Mouse (Mus musculus) intestine, embryonic 16.5 days (tissue): ENCODE measurements around the gene Slco1c1. TPM values are rescaled to one million over a fixed set of nuclear protein-coding genes. Genes with fewer than 3 reads are reported as not detected.

Experiments
- ATAC-seq: fragments of 200-750 bp; cut with Nextera tagmentation; 2 replicates; pipeline ENCODE4 v1.8.0; 2017; ENCODE audit warnings: moderate TSS enrichment, moderate library complexity
- H3K27ac ChIP-seq: fragments of 300-500 bp; sonication (generic); 2 replicates; pipeline ENCODE4 v1.5.1; 2014; ENCODE audit warnings: mild to moderate bottlenecking, low read length
- H3K27me3 ChIP-seq: fragments of 300-500 bp; sonication (generic); replicated peaks from 2 replicates; pipeline ENCODE4 v1.6.1; 2014; ENCODE audit warnings: low read length, control low read depth, mixed read lengths; ENCODE audit not compliant: control insufficient read depth, insufficient read depth
- H3K36me3 ChIP-seq: fragments of 300-500 bp; sonication (generic); 2 replicates; pipeline ENCODE4 v1.6.1; 2014; ENCODE audit warnings: low read length, control low read depth; ENCODE audit not compliant: control insufficient read depth, insufficient read depth
- H3K4me1 ChIP-seq: fragments of 300-500 bp; sonication (generic); 2 replicates; pipeline ENCODE4 v1.6.1; 2014; ENCODE audit warnings: low read length, control low read depth, mixed read lengths; ENCODE audit not compliant: control insufficient read depth, insufficient read depth
- H3K4me2 ChIP-seq: fragments of 300-500 bp; sonication (generic); 2 replicates; pipeline ENCODE4 v1.6.1; 2014; ENCODE audit warnings: low read depth, low read length, control low read depth
- H3K4me3 ChIP-seq: fragments of 300-500 bp; sonication (generic); 2 replicates; pipeline ENCODE4 v1.5.1; 2014; ENCODE audit warnings: mild to moderate bottlenecking, low read length
- H3K9ac ChIP-seq: fragments of 300-500 bp; sonication (generic); 2 replicates; pipeline ENCODE4 v1.6.1; 2014; ENCODE audit warnings: low read depth, low read length
- H3K9me3 ChIP-seq: fragments of 300-500 bp; sonication (generic); 2 replicates; pipeline ENCODE4 v1.6.1; 2016; ENCODE audit warnings: low read length, control low read depth; ENCODE audit not compliant: control insufficient read depth
- WGBS: fragments of 180-500 bp; shearing (Covaris S2); extraction: QIAGEN DNeasy Blood & Tissue Kit; methylation state at CpG from one replicate; pipeline ENCODE4 v1.1.7; 2014; 5-methylcytosine and 5-hydroxymethylcytosine counted together
- polyA plus RNA-seq: library from polyadenylated mRNA; unstranded; fragments of >200 nt; fragmentation: Nextera tagmentation; extraction: Ambion mirVana; gene quantifications from 2 replicates; pipeline ENCODE4 v1.2.1, GENCODE M21; 2015

Gene Slco1c1
- polyA plus RNA-seq, 1 experiment from 2014 or later = 0.09 TPM

GRCm38 (mm10) chr6:141522541-141522940, 1.6 kb upstream of the Slco1c1 start:
- no peak for ATAC-seq
- Histone ChIP-seq H3K27ac (no peak overlapping the region), H3K4me2 (no peak overlapping the region), H3K4me1 (no peaks in the 10 kb centered on the region), H3K27me3 (no peaks in the 10 kb centered on the region), H3K4me3 (no peak overlapping the region), H3K9me3 (no peaks in the 10 kb centered on the region), H3K9ac (no peak overlapping the region), H3K36me3 (no peaks in the 10 kb centered on the region)
- WGBS = 74% methylated on average over 2 of the region's 2 CpGs

GRCm38 (mm10) chr6:141525787-141526186, 1.6 kb downstream of the Slco1c1 start:
- no peaks in the 10 kb centered on the region for H3K4me1 ChIP-seq
- H3K4me2 ChIP-seq = no peak overlapping the region
- H3K9me3 ChIP-seq = no peaks in the 10 kb centered on the region
- WGBS = 93% methylated on average over 1 of the region's 1 CpGs
- no peak for ATAC-seq
- no peaks in the 10 kb centered on the region for H3K36me3 ChIP-seq
- H3K4me3 ChIP-seq = no peak overlapping the region
- no peak overlapping the region for H3K9ac ChIP-seq
- H3K27me3 ChIP-seq = no peaks in the 10 kb centered on the region
- no peak overlapping the region for H3K27ac ChIP-seq

GRCm38 (mm10) chr6:141530865-141531264, 6.7 kb downstream of the Slco1c1 start:
- Histone ChIP-seq H3K27ac (no peak overlapping the region), H3K4me1 (no peaks in the 10 kb centered on the region), H3K9ac (no peak overlapping the region), H3K4me2 (no peak overlapping the region), H3K36me3 (no peaks in the 10 kb centered on the region), H3K4me3 (no peak overlapping the region), H3K27me3 (no peaks in the 10 kb centered on the region), H3K9me3 (no peaks in the 10 kb centered on the region)
- 82% methylated on average over 6 of the region's 6 CpGs for WGBS
- no peak for ATAC-seq

- H3K9me3 ChIP-seq = no peaks in the 10 kb centered on the region
- H3K27ac ChIP-seq = no peak overlapping the region
- no peak overlapping the region for H3K4me2 ChIP-seq
- H3K36me3 ChIP-seq = no peaks in the 10 kb centered on the region
- no peaks in the 10 kb centered on the region for H3K4me1 ChIP-seq
- no peaks in the 10 kb centered on the region for H3K27me3 ChIP-seq
- peak; percentile 42; the same call in 1 of the 2 replicates for ATAC-seq
- 15% methylated on average over 3 of the region's 3 CpGs for WGBS
- no peak overlapping the region for H3K4me3 ChIP-seq
- H3K9ac ChIP-seq = no peak overlapping the region
These were observed 13.1 kb downstream of the Slco1c1 start for GRCm38 (mm10) chr6:141537298-141537697.

- Histone ChIP-seq H3K4me3 (no peak overlapping the region), H3K36me3 (no peaks in the 10 kb centered on the region), H3K27me3 (no peaks in the 10 kb centered on the region), H3K9me3 (no peaks in the 10 kb centered on the region), H3K9ac (no peak overlapping the region), H3K27ac (no peak overlapping the region), H3K4me1 (no peaks in the 10 kb centered on the region), H3K4me2 (no peak overlapping the region)
- WGBS = 66% methylated on average over 1 of the region's 1 CpGs
- ATAC-seq = no peak
These were observed 17.0 kb downstream of the Slco1c1 start for GRCm38 (mm10) chr6:141541136-141541535.

GRCm38 (mm10) chr6:141543344-141543743, 19.2 kb downstream of the Slco1c1 start:
- Histone ChIP-seq H3K9ac (no peak overlapping the region), H3K4me1 (no peaks in the 10 kb centered on the region), H3K36me3 (no peaks in the 10 kb centered on the region), H3K9me3 (no peaks in the 10 kb centered on the region), H3K4me2 (no peak overlapping the region), H3K27me3 (no peaks in the 10 kb centered on the region), H3K27ac (no peak overlapping the region), H3K4me3 (no peak overlapping the region)
- no peak for ATAC-seq
- 78% methylated on average over 7 of the region's 7 CpGs for WGBS

GRCm38 (mm10) chr6:141558118-141558517, 34.0 kb downstream of the Slco1c1 start:
- Histone ChIP-seq H3K27me3 (no peaks in the 10 kb centered on the region), H3K36me3 (no peaks in the 10 kb centered on the region), H3K4me2 (no peak overlapping the region), H3K4me1 (no peaks in the 10 kb centered on the region), H3K4me3 (no peak overlapping the region), H3K9me3 (no peaks in the 10 kb centered on the region), H3K9ac (no peak overlapping the region), H3K27ac (no peak overlapping the region)
- 76% methylated on average over 1 of the region's 1 CpGs for WGBS
- ATAC-seq = no peak

- H3K4me3 ChIP-seq = no peak overlapping the region
- 82% methylated on average over 2 of the region's 2 CpGs for WGBS
- no peak overlapping the region for H3K27ac ChIP-seq
- no peaks in the 10 kb centered on the region for H3K27me3 ChIP-seq
- no peaks in the 10 kb centered on the region for H3K4me1 ChIP-seq
- no peaks in the 10 kb centered on the region for H3K9me3 ChIP-seq
- no peaks in the 10 kb centered on the region for H3K36me3 ChIP-seq
- no peak overlapping the region for H3K9ac ChIP-seq
- H3K4me2 ChIP-seq = no peak overlapping the region
- no peak for ATAC-seq
These were observed 43.2 kb downstream of the Slco1c1 start for GRCm38 (mm10) chr6:141567366-141567765.

GRCm38 (mm10) chr6:141567852-141568558, 43.8 kb downstream of the Slco1c1 start:
- H3K9me3 ChIP-seq = no peaks in the 10 kb centered on the region
- no peaks in the 10 kb centered on the region for H3K4me1 ChIP-seq
- H3K9ac ChIP-seq = no peak overlapping the region
- ATAC-seq = no peak
- no peak overlapping the region for H3K4me3 ChIP-seq
- H3K27ac ChIP-seq = no peak overlapping the region
- H3K36me3 ChIP-seq = no peaks in the 10 kb centered on the region
- H3K4me2 ChIP-seq = no peak overlapping the region
- no peaks in the 10 kb centered on the region for H3K27me3 ChIP-seq
- 83% methylated on average over 10 of the region's 10 CpGs for WGBS

- Histone ChIP-seq H3K36me3 (no peaks in the 10 kb centered on the region), H3K27me3 (no peaks in the 10 kb centered on the region), H3K4me3 (no peak overlapping the region), H3K4me1 (no peaks in the 10 kb centered on the region), H3K27ac (no peak overlapping the region), H3K9ac (no peak overlapping the region), H3K9me3 (no peaks in the 10 kb centered on the region), H3K4me2 (no peak overlapping the region)
- no peak for ATAC-seq
- 72% methylated on average over 3 of the region's 3 CpGs for WGBS
These were observed 44.4 kb downstream of the Slco1c1 start for GRCm38 (mm10) chr6:141568559-141568946.
